ENCODE assay signal across 18 mouse cellular contexts in genomic region chr1:165985743-165986360, GRCm38 (mm10). TPM values are rescaled to one million over a fixed set of nuclear protein-coding genes. Genes with fewer than 3 reads are reported as not detected.
DNase-seq lines count a peak whose midpoint lies in the region; ATAC-seq and TF ChIP-seq lines count a peak whose summit lies in the region.
"Had no signal": no experiment of that assay in that cellular context is flagged by ENCODE, and none has a peak within 500 bp of the region (broad histone marks: within the 10 kb centered on the region; RNA-seq: fewer than 3 reads in every experiment).

No protein-coding gene starts in this region.

- no peak overlapping the region for H3K4me2 ChIP-seq in heart, postnatal 0 days (ENCODE audit: low read depth, low read length)
- no peak overlapping the region for H3K4me2 ChIP-seq in kidney, embryonic 14.5 days (replicated peaks; ENCODE audit: low read depth, low read length)
- H3K4me2 ChIP-seq: embryonic facial prominence, embryonic 12.5 days; lung, embryonic 14.5 days; neural tube, embryonic 15.5 days had no signal

- TF ChIP-seq POLR2A in MEL (IDR thresholded peaks at IDR 0.05; ENCODE audit: control insufficient read depth in 1 of 2, insufficient read depth in 1 of 2, low read depth in 1 of 2, low read length in 2 of 2, poor library complexity in 1 of 2), result no peak

- TF ChIP-seq RAD21 in MEL (IDR thresholded peaks at IDR 0.05; ENCODE audit: low read depth, low read length), result no peak

- DNase-seq in heart, postnatal 0 days (ENCODE audit: low spot score), result no peak
- no peak for DNase-seq in heart, postnatal 25 days (ENCODE audit: low spot score)
- DNase-seq in MEL (ENCODE audit: low read depth, low spot score), result peak; percentile 88
- DNase-seq in liver, result peak; percentile 12
- peak; percentile 54 for DNase-seq in naive thymus-derived CD4-positive, alpha-beta T cell, adult 2 months (ENCODE audit: low read depth)
- DNase-seq in left cerebral cortex, adult 9 months (ENCODE audit: low spot score in 2 of 2), result no peak
- DNase-seq in thymus, postnatal 0 days (ENCODE audit: low spot score), result no peak
- DNase-seq: adrenal gland, adult 2 months; cerebellum, postnatal 14 days; kidney, postnatal 10 days; right cerebral cortex, adult 18-20 months; thymus, adult 18-20 months had no signal

- H3K4me3 ChIP-seq in heart, postnatal 0 days (ENCODE audit: low read depth, low read length), result no peak overlapping the region
- H3K4me3 ChIP-seq in MEL (ENCODE audit: control insufficient read depth in 1 of 2, insufficient read depth in 1 of 2, low read depth in 2 of 2, low read length in 2 of 2), result peak overlapping the region in 1 of 2 experiments; percentile 51; a peak in 2 of 4 replicates
- no peak overlapping the region for H3K4me3 ChIP-seq in kidney, embryonic 14.5 days (ENCODE audit: low read length)
- H3K4me3 ChIP-seq: embryonic facial prominence, embryonic 12.5 days; forebrain, embryonic 10.5 days; neural tube, embryonic 15.5 days had no signal

- H3K9me3 ChIP-seq in heart, postnatal 0 days (replicated peaks; ENCODE audit: control insufficient read depth, low read length), result no peaks in the 10 kb centered on the region
- no peaks in the 10 kb centered on the region for H3K9me3 ChIP-seq in MEL (replicated peaks; ENCODE audit: insufficient read depth, low read length)
- H3K9me3 ChIP-seq in kidney, embryonic 14.5 days (ENCODE audit: control insufficient read depth, low read length), result no peaks in the 10 kb centered on the region
- H3K9me3 ChIP-seq: embryonic facial prominence, embryonic 12.5 days; forebrain, embryonic 10.5 days; neural tube, embryonic 15.5 days had no signal

- intact Hi-C loops in heart, postnatal 25 days (cut with DNase I), result no loop called here

- no peak for ATAC-seq in heart, postnatal 0 days (ENCODE audit: insufficient read depth, low read depth)
- ATAC-seq in kidney, embryonic 14.5 days (ENCODE audit: low FRiP score, low TSS enrichment), result no peak
- ATAC-seq: hindbrain, embryonic 16.5 days had no signal

- no peaks in the 10 kb centered on the region for H3K27me3 ChIP-seq in heart, postnatal 0 days (ENCODE audit: control insufficient read depth, insufficient read depth, low read length)
- no peaks in the 10 kb centered on the region for H3K27me3 ChIP-seq in MEL (ENCODE audit: control insufficient read depth in 1 of 2, insufficient read depth in 2 of 2, low read length in 2 of 2)
- no peaks in the 10 kb centered on the region for H3K27me3 ChIP-seq in kidney, embryonic 14.5 days (ENCODE audit: control insufficient read depth, insufficient read depth, low read length)
- H3K27me3 ChIP-seq: embryonic facial prominence, embryonic 12.5 days; neural tube, embryonic 15.5 days had no signal

- H3K27ac ChIP-seq in heart, postnatal 0 days (ENCODE audit: low read depth), result peak overlapping the region; percentile 0; the same call in 1 of the 2 replicates
- peak overlapping the region; percentile 96 for H3K27ac ChIP-seq in MEL (ENCODE audit: control insufficient read depth, low read depth, low read length)
- H3K27ac ChIP-seq in kidney, embryonic 14.5 days (ENCODE audit: low read depth, low read length), result no peak overlapping the region
- H3K27ac ChIP-seq: embryonic facial prominence, embryonic 12.5 days; forebrain, embryonic 10.5 days; neural tube, embryonic 15.5 days had no signal

- peaks cover 8% of the 10 kb centered on the region; the same call in 1 of the 2 replicates for H3K79me2 ChIP-seq in MEL (ENCODE audit: control insufficient read depth, insufficient read depth, low read length, poor library complexity)

- peaks cover 14% of the 10 kb centered on the region for H3K4me1 ChIP-seq in heart, postnatal 0 days (ENCODE audit: control insufficient read depth, insufficient read depth)
- H3K4me1 ChIP-seq in MEL (ENCODE audit: control insufficient read depth in 1 of 2, insufficient read depth in 2 of 2, low read length in 2 of 2), result peaks cover 13 to 14% of the 10 kb centered on the region in 2 experiments
- H3K4me1 ChIP-seq in kidney, embryonic 14.5 days (ENCODE audit: control insufficient read depth, insufficient read depth, low read length), result no peaks in the 10 kb centered on the region
- H3K4me1 ChIP-seq: embryonic facial prominence, embryonic 12.5 days; forebrain, embryonic 10.5 days had no signal

- no peak for TF ChIP-seq EP300 in heart, postnatal 0 days (IDR thresholded peaks at IDR 0.05; ENCODE audit: low read depth)
- peak; percentile 88 to 91 for TF ChIP-seq EP300 in MEL (IDR thresholded peaks at IDR 0.05; ENCODE audit: low read depth in 1 of 2, low read length in 2 of 2)

- no peak for TF ChIP-seq CTCF in heart, postnatal 0 days (IDR thresholded peaks at IDR 0.05; ENCODE audit: low read depth)
- no peak for TF ChIP-seq CTCF in MEL (IDR thresholded peaks at IDR 0.05 in 2 of 3, conservative IDR thresholded peaks at IDR 0.05 in 1 of 3; ENCODE audit: control insufficient read depth in 1 of 3, insufficient read depth in 1 of 3, low read depth in 2 of 3, low read length in 3 of 3, poor library complexity in 1 of 3, severe bottlenecking in 1 of 3)

- H3K9ac ChIP-seq in heart, postnatal 0 days (replicated peaks; ENCODE audit: low read depth, low read length), result no peak overlapping the region
- peak overlapping the region; percentile 58 for H3K9ac ChIP-seq in MEL (ENCODE audit: control insufficient read depth, low read depth, low read length, poor library complexity, severe bottlenecking)
- H3K9ac ChIP-seq in kidney, embryonic 14.5 days (ENCODE audit: low read depth, low read length), result no peak overlapping the region
- H3K9ac ChIP-seq: embryonic facial prominence, embryonic 12.5 days; lung, embryonic 14.5 days; neural tube, embryonic 15.5 days had no signal

- H3K36me3 ChIP-seq in heart, postnatal 0 days (replicated peaks; ENCODE audit: control insufficient read depth, insufficient read depth, low read length), result peaks cover 3% of the 10 kb centered on the region; the same call in 1 of the 2 replicates
- H3K36me3 ChIP-seq in MEL (ENCODE audit: control insufficient read depth in 1 of 2, insufficient read depth in 2 of 2, low read length in 2 of 2), result peaks cover 0 to 26% of the 10 kb centered on the region in 2 experiments; a peak in 2 of 4 replicates
- no peaks in the 10 kb centered on the region for H3K36me3 ChIP-seq in kidney, embryonic 14.5 days (ENCODE audit: control insufficient read depth, insufficient read depth, low read length)
- H3K36me3 ChIP-seq: embryonic facial prominence, embryonic 12.5 days; neural tube, embryonic 15.5 days had no signal

- 47% methylated on average over 3 of the region's 3 CpGs for WGBS in heart, postnatal 0 days
- WGBS in kidney, embryonic 14.5 days, result 84% methylated on average over 3 of the region's 3 CpGs

TF ChIP-seq in MEL, 35 proteins besides CTCF, POLR2A, EP300 and RAD21 (continues in another document):
- TF ChIP-seq MYC (IDR thresholded peaks at IDR 0.05; ENCODE audit: low read depth, low read length) (peak; percentile 86; the same call in 1 of the 2 replicates), SMC3 (IDR thresholded peaks at IDR 0.05; ENCODE audit: low read depth, low read length) (no peak), TAL1 (IDR thresholded peaks at IDR 0.05; ENCODE audit: low read length) (peak; percentile 75), MAX (IDR thresholded peaks at IDR 0.05; ENCODE audit: low read length) (peak; percentile 60; the same call in 1 of the 2 replicates), SIN3A (IDR thresholded peaks at IDR 0.05; ENCODE audit: low read length) (peak; percentile 79), CHD2 (IDR thresholded peaks at IDR 0.05; ENCODE audit: low read length) (no peak; the same call in 1 of the 2 replicates), POLR2AphosphoS2 (IDR thresholded peaks at IDR 0.05; ENCODE audit: low read length) (no peak), ZKSCAN1 (IDR thresholded peaks at IDR 0.05; ENCODE audit: low read depth, low read length) (no peak), NELFE (IDR thresholded peaks at IDR 0.05; ENCODE audit: low read depth, low read length) (no peak; the same call in 1 of the 2 replicates), UBTF (IDR thresholded peaks at IDR 0.05; ENCODE audit: borderline replicate concordance, insufficient read depth, low read depth, low read length) (no peak), USF1 (IDR thresholded peaks at IDR 0.05; ENCODE audit: low read depth, low read length) (peak; percentile 73), ZNF384 (IDR thresholded peaks at IDR 0.05; ENCODE audit: low read depth, low read length) (no peak), MEF2A (IDR thresholded peaks at IDR 0.05; ENCODE audit: extremely low read depth, insufficient replicate concordance, low read depth, low read length, poor library complexity, severe bottlenecking) (no peak), BHLHE40 (IDR thresholded peaks at IDR 0.05; ENCODE audit: borderline replicate concordance, low read depth, low read length) (peak; percentile 93), MYB (IDR thresholded peaks at IDR 0.05; ENCODE audit: low read depth, low read length) (peak; percentile 68; the same call in 1 of the 2 replicates), GABPA (IDR thresholded peaks at IDR 0.05; ENCODE audit: low read depth, low read length) (no peak), RCOR1 (IDR thresholded peaks at IDR 0.05; ENCODE audit: low read depth, low read length) (peak; percentile 97; the same call in 1 of the 2 replicates), MAZ (IDR thresholded peaks at IDR 0.05; ENCODE audit: low read depth, low read length) (peak; percentile 93), USF2 (IDR thresholded peaks at IDR 0.05; ENCODE audit: borderline replicate concordance in 1 of 2, insufficient read depth in 1 of 2, low read depth in 1 of 2, low read length in 2 of 2) (0 out of 4 replicates have a peak, but pooled peaks of 1 of the 2 experiments have one; percentile 28), POLR2AphosphoS5 (IDR thresholded peaks at IDR 0.05; ENCODE audit: borderline replicate concordance, low read depth, low read length) (no peak), MXI1 (IDR thresholded peaks at IDR 0.05; ENCODE audit: low read depth, low read length) (peak; percentile 91), NRF1 (IDR thresholded peaks at IDR 0.05; ENCODE audit: insufficient read depth, low read depth, low read length, poor library complexity, severe bottlenecking) (no peak), E2F4 (IDR thresholded peaks at IDR 0.05; ENCODE audit: borderline replicate concordance, low read depth, low read length) (no peak)

RNA-seq across cellular contexts. Expression of gene Pou2f1, which starts 16.6 kb away (rescaled TPM):
- 15.3 and 27.0 TPM in 2 replicates for total RNA-seq in heart, postnatal 0 days (2014; rRNA removed; ENCODE audit: low replicate concordance)
- polyA plus RNA-seq in heart, postnatal 0 days (2015; fragmentation: Nextera tagmentation; extraction: Ambion mirVana), result 5.2 and 5.7 TPM in 2 replicates
- 10 to 100 TPM; 11.8 to 13.0 TPM for total RNA-seq in heart, postnatal 25 days (2021)
- 4.6 and 6.8 TPM in 2 replicates for total RNA-seq in MEL (2012; rRNA removed)
- 10 to 100 TPM in 1 of 2 experiments, not detected in 1; 10.2 TPM for polyA plus RNA-seq in MEL (2012; ENCODE audit: insufficient read depth in 1 of 2, insufficient read length in 2 of 2, low read depth in 1 of 2, low replicate concordance in 2 of 2, missing spikeins in 1 of 2)
- polyA plus RNA-seq in kidney, embryonic 14.5 days (2014; fragmentation: Nextera tagmentation; extraction: Ambion mirVana), result 25.4 and 32.6 TPM in 2 replicates
- polyA plus RNA-seq in thymus, postnatal 0 days (2015; fragmentation: Nextera tagmentation; extraction: Ambion mirVana), result 11.4 and 15.7 TPM in 2 replicates

Comparison
In these comparisons a context has a peak if more than half of its experiments do, and no peak if none do; other contexts are left out.
1. DNase-seq: peak in MEL (single experiment), liver (single experiment) and naive thymus-derived CD4-positive, alpha-beta T cell, adult 2 months (single experiment); none in heart, postnatal 0 days (single experiment), heart, postnatal 25 days (single experiment), left cerebral cortex, adult 9 months (0 of 2) and thymus, postnatal 0 days (single experiment).